Mouse (Mus musculus) A20 (cell line): ENCODE data around the gene Spaar.
A peak's percentile ranks its signal among the peaks of the same experiment; 100 is the strongest.
"Not testable (repeated sequence)": the region's sequence is repeated elsewhere in the genome, so short reads cannot be mapped to it uniquely, and the experiment has no call there.

Experiments
- DNase-seq: peaks from one replicate; pipeline ENCODE4 v3.0.0-alpha.2; 2011; ENCODE audit warnings: low read depth, low spot score

Gene Spaar

GRCm38 (mm10) chr4:43728576-43728954 is 1.3 kb upstream of the Spaar start:
- no peak for DNase-seq

- no peak for DNase-seq
Measured at GRCm38 (mm10) chr4:43729126-43729525, 708 bp upstream of the Spaar start.

- peak; percentile 24 for DNase-seq
Measured at GRCm38 (mm10) chr4:43730750-43731297, 990 bp downstream of the Spaar start.

- no peak for DNase-seq
Measured at GRCm38 (mm10) chr4:43732171-43732570, 2.3 kb downstream of the Spaar start.

- DNase-seq, result no peak
Measured at GRCm38 (mm10) chr4:43733186-43733585, 3.4 kb downstream of the Spaar start.

GRCm38 (mm10) chr4:43737144-43737543 is 7.3 kb downstream of the Spaar start:
- no peak for DNase-seq

GRCm38 (mm10) chr4:43738989-43739674 is 9.3 kb downstream of the Spaar start:
- DNase-seq, result no peak

GRCm38 (mm10) chr4:43741526-43741925 is 11.7 kb downstream of the Spaar start:
- DNase-seq, result no peak

- no peak for DNase-seq
Measured at GRCm38 (mm10) chr4:43742637-43743036, 12.8 kb downstream of the Spaar start.

- DNase-seq, result no peak
Measured at GRCm38 (mm10) chr4:43743099-43743498, 13.3 kb downstream of the Spaar start.

- peak; percentile 22 for DNase-seq
Measured at GRCm38 (mm10) chr4:43745187-43745586, 15.4 kb downstream of the Spaar start.

- DNase-seq, result no peak
Measured at GRCm38 (mm10) chr4:43757213-43757612, 27.4 kb downstream of the Spaar start.

- no peak for DNase-seq
Measured at GRCm38 (mm10) chr4:43759571-43760418, 30.0 kb downstream of the Spaar start.

GRCm38 (mm10) chr4:43760460-43760859 is 30.6 kb downstream of the Spaar start:
- DNase-seq, result peak; percentile 49

- no peak for DNase-seq
Measured at GRCm38 (mm10) chr4:43761336-43761735, 31.5 kb downstream of the Spaar start.

- peak; percentile 49 for DNase-seq
Measured at GRCm38 (mm10) chr4:43763410-43763809, 33.6 kb downstream of the Spaar start.

- DNase-seq, result no peak
Measured at GRCm38 (mm10) chr4:43768341-43768740, 38.5 kb downstream of the Spaar start.

- no peak for DNase-seq
Measured at GRCm38 (mm10) chr4:43769374-43769773, 39.5 kb downstream of the Spaar start.

GRCm38 (mm10) chr4:43770909-43771308 is 41.1 kb downstream of the Spaar start, which contains the start of gene Olfr159:
Gene Olfr159, minus strand, starts transcription at chr4:43771009.
- DNase-seq, result no peak

GRCm38 (mm10) chr4:43771626-43772025 is 41.8 kb downstream of the Spaar start:
- no peak for DNase-seq

- DNase-seq, result no peak
Measured at GRCm38 (mm10) chr4:43772304-43772703, 42.5 kb downstream of the Spaar start.

GRCm38 (mm10) chr4:43795296-43795695 is 65.5 kb downstream of the Spaar start:
- DNase-seq, result no peak

- DNase-seq, result not testable (repeated sequence)
Measured at GRCm38 (mm10) chr4:43795844-43796243, 66.0 kb downstream of the Spaar start.
